Mouse (Mus musculus): ENCODE measurements around the gene Ptpre. TPM values are rescaled to one million over a fixed set of nuclear protein-coding genes. Genes with fewer than 3 reads are reported as not detected.

Gene Ptpre
- polyA plus RNA-seq, 1 experiment from 2014 or later: 7.6 TPM

- no peak overlapping the region for H3K4me3 ChIP-seq
- H3K36me3 ChIP-seq (replicated peaks): no peaks in the 10 kb centered on the region
- no peaks in the 10 kb centered on the region for H3K27me3 ChIP-seq (replicated peaks)
- no peak for ATAC-seq (replicated peaks)
- WGBS: 83% methylated on average over 1 of the region's 1 CpGs
- peaks cover 9% of the 10 kb centered on the region for H3K4me1 ChIP-seq
- H3K9me3 ChIP-seq: no peaks in the 10 kb centered on the region
- no peak overlapping the region for H3K27ac ChIP-seq
- no peak overlapping the region for H3K9ac ChIP-seq
- no peak overlapping the region for H3K4me2 ChIP-seq
These were observed 107.2 kb downstream of the Ptpre start for GRCm38 (mm10) chr7:135644452-135644851.

GRCm38 (mm10) chr7:135646976-135647375, 109.7 kb downstream of the Ptpre start:
- H3K9me3 ChIP-seq: no peaks in the 10 kb centered on the region
- H3K4me1 ChIP-seq: peaks cover 4% of the 10 kb centered on the region; the same call in 1 of the 2 replicates
- H3K27ac ChIP-seq: no peak overlapping the region
- no peak overlapping the region for H3K4me3 ChIP-seq
- 80% methylated on average over 6 of the region's 6 CpGs for WGBS
- no peak overlapping the region for H3K4me2 ChIP-seq
- H3K9ac ChIP-seq: no peak overlapping the region
- no peaks in the 10 kb centered on the region for H3K27me3 ChIP-seq (replicated peaks)
- ATAC-seq (replicated peaks): no peak
- H3K36me3 ChIP-seq (replicated peaks): no peaks in the 10 kb centered on the region

GRCm38 (mm10) chr7:135648821-135649220, 111.5 kb downstream of the Ptpre start:
- WGBS: 92% methylated on average over 8 of the region's 8 CpGs
- H3K4me1 ChIP-seq: no peaks in the 10 kb centered on the region
- H3K4me2 ChIP-seq: no peak overlapping the region
- no peak overlapping the region for H3K4me3 ChIP-seq
- no peak for ATAC-seq (replicated peaks)
- no peaks in the 10 kb centered on the region for H3K27me3 ChIP-seq (replicated peaks)
- no peak overlapping the region for H3K27ac ChIP-seq
- no peaks in the 10 kb centered on the region for H3K36me3 ChIP-seq (replicated peaks)
- H3K9ac ChIP-seq: no peak overlapping the region
- H3K9me3 ChIP-seq: no peaks in the 10 kb centered on the region

GRCm38 (mm10) chr7:135649306-135649705, 112.0 kb downstream of the Ptpre start:
- ATAC-seq (replicated peaks): no peak
- H3K27me3 ChIP-seq (replicated peaks): no peaks in the 10 kb centered on the region
- H3K36me3 ChIP-seq (replicated peaks): no peaks in the 10 kb centered on the region
- H3K27ac ChIP-seq: no peak overlapping the region
- 83% methylated on average over 1 of the region's 1 CpGs for whole genome bisulfite sequencing
- H3K9me3 ChIP-seq: no peaks in the 10 kb centered on the region
- H3K9ac ChIP-seq: no peak overlapping the region
- H3K4me3 ChIP-seq: no peak overlapping the region
- H3K4me1 ChIP-seq: no peaks in the 10 kb centered on the region
- no peak overlapping the region for H3K4me2 ChIP-seq

GRCm38 (mm10) chr7:135650061-135650460, 112.8 kb downstream of the Ptpre start:
- Histone ChIP-seq H3K36me3 (replicated peaks) (no peaks in the 10 kb centered on the region), H3K9me3 (no peaks in the 10 kb centered on the region), H3K9ac (no peak overlapping the region), H3K4me2 (no peak overlapping the region), H3K27ac (no peak overlapping the region), H3K27me3 (replicated peaks) (no peaks in the 10 kb centered on the region), H3K4me1 (no peaks in the 10 kb centered on the region), H3K4me3 (no peak overlapping the region)
- WGBS: 84% methylated on average over 5 of the region's 5 CpGs
- ATAC-seq (replicated peaks): no peak

GRCm38 (mm10) chr7:135651831-135652511, 114.7 kb downstream of the Ptpre start:
- ATAC-seq (replicated peaks): no peak
- WGBS: 66% methylated on average over 18 of the region's 18 CpGs
- Histone ChIP-seq H3K4me2 (no peak overlapping the region), H3K27ac (no peak overlapping the region), H3K4me3 (no peak overlapping the region), H3K36me3 (replicated peaks) (no peaks in the 10 kb centered on the region), H3K27me3 (replicated peaks) (no peaks in the 10 kb centered on the region), H3K9me3 (no peaks in the 10 kb centered on the region), H3K9ac (no peak overlapping the region), H3K4me1 (no peaks in the 10 kb centered on the region)

GRCm38 (mm10) chr7:135652781-135653180, 115.5 kb downstream of the Ptpre start:
- WGBS: 64% methylated on average over 11 of the region's 11 CpGs
- ATAC-seq (replicated peaks): no peak

GRCm38 (mm10) chr7:135653601-135654000, 116.3 kb downstream of the Ptpre start:
- WGBS: 85% methylated on average over 7 of the region's 7 CpGs
- Histone ChIP-seq H3K36me3 (replicated peaks) (no peaks in the 10 kb centered on the region), H3K4me1 (no peaks in the 10 kb centered on the region), H3K4me2 (no peak overlapping the region), H3K4me3 (no peak overlapping the region), H3K27me3 (replicated peaks) (no peaks in the 10 kb centered on the region), H3K9ac (no peak overlapping the region), H3K27ac (no peak overlapping the region), H3K9me3 (no peaks in the 10 kb centered on the region)
- no peak for ATAC-seq (replicated peaks)

More at GRCm38 (mm10) chr7:135652781-135653180, 115.5 kb downstream of the Ptpre start:
- H3K4me2 ChIP-seq: no peak overlapping the region
- H3K27ac ChIP-seq: no peak overlapping the region
- no peaks in the 10 kb centered on the region for H3K36me3 ChIP-seq (replicated peaks)
- no peaks in the 10 kb centered on the region for H3K27me3 ChIP-seq (replicated peaks)
- no peak overlapping the region for H3K4me3 ChIP-seq
- no peak overlapping the region for H3K9ac ChIP-seq
- H3K4me1 ChIP-seq: no peaks in the 10 kb centered on the region
- H3K9me3 ChIP-seq: no peaks in the 10 kb centered on the region

GRCm38 (mm10) chr7:135654288-135654687, 117.0 kb downstream of the Ptpre start:
- H3K9ac ChIP-seq: no peak overlapping the region
- H3K27me3 ChIP-seq (replicated peaks): no peaks in the 10 kb centered on the region
- ATAC-seq (replicated peaks): no peak
- H3K27ac ChIP-seq: no peak overlapping the region
- no peaks in the 10 kb centered on the region for H3K36me3 ChIP-seq (replicated peaks)
- H3K9me3 ChIP-seq: no peaks in the 10 kb centered on the region
- no peaks in the 10 kb centered on the region for H3K4me1 ChIP-seq
- 92% methylated on average over 6 of the region's 6 CpGs for WGBS
- no peak overlapping the region for H3K4me3 ChIP-seq
- H3K4me2 ChIP-seq: no peak overlapping the region

- no peak overlapping the region for H3K9ac ChIP-seq
- H3K27me3 ChIP-seq (replicated peaks): no peaks in the 10 kb centered on the region
- no peak overlapping the region for H3K4me2 ChIP-seq
- 82% methylated on average over 4 of the region's 4 CpGs for WGBS
- H3K4me3 ChIP-seq: no peak overlapping the region
- H3K4me1 ChIP-seq: no peaks in the 10 kb centered on the region
- no peaks in the 10 kb centered on the region for H3K36me3 ChIP-seq (replicated peaks)
- ATAC-seq (replicated peaks): no peak
- no peaks in the 10 kb centered on the region for H3K9me3 ChIP-seq
- no peak overlapping the region for H3K27ac ChIP-seq
These were observed 117.8 kb downstream of the Ptpre start for GRCm38 (mm10) chr7:135655113-135655512.

- Histone ChIP-seq H3K9me3 (no peaks in the 10 kb centered on the region), H3K27me3 (replicated peaks) (no peaks in the 10 kb centered on the region), H3K9ac (no peak overlapping the region), H3K4me1 (no peaks in the 10 kb centered on the region), H3K4me3 (no peak overlapping the region), H3K4me2 (no peak overlapping the region), H3K36me3 (replicated peaks) (no peaks in the 10 kb centered on the region), H3K27ac (no peak overlapping the region)
- no peak for ATAC-seq (replicated peaks)
- 88% methylated on average over 7 of the region's 7 CpGs for WGBS
These were observed 120.9 kb downstream of the Ptpre start for GRCm38 (mm10) chr7:135658150-135658549.

- H3K9ac ChIP-seq: no peak overlapping the region
- no peak overlapping the region for H3K4me2 ChIP-seq
- no peaks in the 10 kb centered on the region for H3K27me3 ChIP-seq (replicated peaks)
- no peaks in the 10 kb centered on the region for H3K4me1 ChIP-seq
- no peak overlapping the region for H3K27ac ChIP-seq
- no peak for ATAC-seq (replicated peaks)
- H3K9me3 ChIP-seq: no peaks in the 10 kb centered on the region
- H3K4me3 ChIP-seq: no peak overlapping the region
- 86% methylated on average over 5 of the region's 5 CpGs for WGBS
- no peaks in the 10 kb centered on the region for H3K36me3 ChIP-seq (replicated peaks)
These were observed 122.1 kb downstream of the Ptpre start for GRCm38 (mm10) chr7:135659314-135659935.

GRCm38 (mm10) chr7:135660314-135660713, 123.0 kb downstream of the Ptpre start:
- no peak overlapping the region for H3K9ac ChIP-seq
- no peak for ATAC-seq (replicated peaks)

More at GRCm38 (mm10) chr7:135660314-135660713, 123.0 kb downstream of the Ptpre start:
- Histone ChIP-seq H3K36me3 (replicated peaks) (no peaks in the 10 kb centered on the region), H3K9me3 (no peaks in the 10 kb centered on the region), H3K27ac (no peak overlapping the region), H3K4me1 (no peaks in the 10 kb centered on the region), H3K4me3 (no peak overlapping the region), H3K4me2 (no peak overlapping the region), H3K27me3 (replicated peaks) (no peaks in the 10 kb centered on the region)

All from midbrain, embryonic 15.5 days (tissue).